Mouse (Mus musculus) urinary bladder, postnatal 10 days (tissue): Measurements from ENCODE around the gene Masp2.

Experiments
- DNase-seq: peaks from one replicate; pipeline ENCODE4 v3.0.0; 2022; ENCODE audit warnings: low spot score

Gene Masp2

GRCm38 (mm10) chr4:148602357-148603120, at the start of gene Masp2:
TSS of gene Masp2 (plus strand) at chr4:148602554.
- no peak for DNase-seq

DNA sequence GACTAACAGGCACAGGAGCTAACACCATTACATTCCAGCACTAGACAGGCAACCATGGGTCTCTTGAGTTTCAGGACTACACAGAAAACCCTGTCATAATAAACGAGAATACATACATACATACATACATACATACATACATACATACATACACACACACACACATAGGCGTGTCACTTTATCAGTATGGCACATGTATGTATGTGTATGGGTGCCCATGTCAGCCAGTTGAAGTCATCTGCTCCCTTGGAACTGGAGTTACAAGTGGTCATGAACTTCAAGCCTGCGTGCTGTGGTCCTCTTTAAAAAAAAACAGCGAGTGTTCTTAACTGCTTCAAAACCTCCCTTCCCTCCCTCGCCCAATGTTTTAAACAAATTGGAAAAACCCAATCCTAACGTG, 44.6 kb upstream of the Masp2 start:
- no peak for DNase-seq

- peak; percentile 60 for DNase-seq
Observed at GRCm38 (mm10) chr4:148558297-148559000, 43.9 kb upstream of the Masp2 start, which contains the start of gene Exosc10. TSS of gene Exosc10 (plus strand) at chr4:148558429.

DNA sequence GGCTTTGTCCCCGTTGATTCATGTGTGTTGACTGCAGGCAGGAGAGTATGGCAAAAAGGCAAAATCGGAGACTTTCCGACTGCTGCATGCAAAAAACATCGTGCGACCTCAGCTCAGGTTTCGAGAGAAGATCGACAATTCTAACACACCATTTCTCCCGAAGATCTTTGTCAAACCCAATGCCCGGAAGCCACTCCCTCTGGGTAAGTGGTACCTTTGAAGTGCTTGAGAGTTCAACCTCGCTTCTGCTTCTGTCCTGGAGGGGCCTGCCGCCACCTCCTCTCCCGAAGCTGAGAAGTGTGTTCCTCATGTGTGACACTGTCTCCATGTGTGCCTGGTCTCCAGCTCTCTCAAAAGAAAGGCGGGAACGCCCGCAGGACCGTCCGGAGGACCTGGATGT, 39.7 kb upstream of the Masp2 start:
- DNase-seq = no peak

GRCm38 (mm10) chr4:148563595-148563994, 38.8 kb upstream of the Masp2 start:
- no peak for DNase-seq

- DNase-seq = no peak
Observed at GRCm38 (mm10) chr4:148570138-148570537, 32.2 kb upstream of the Masp2 start.

DNA sequence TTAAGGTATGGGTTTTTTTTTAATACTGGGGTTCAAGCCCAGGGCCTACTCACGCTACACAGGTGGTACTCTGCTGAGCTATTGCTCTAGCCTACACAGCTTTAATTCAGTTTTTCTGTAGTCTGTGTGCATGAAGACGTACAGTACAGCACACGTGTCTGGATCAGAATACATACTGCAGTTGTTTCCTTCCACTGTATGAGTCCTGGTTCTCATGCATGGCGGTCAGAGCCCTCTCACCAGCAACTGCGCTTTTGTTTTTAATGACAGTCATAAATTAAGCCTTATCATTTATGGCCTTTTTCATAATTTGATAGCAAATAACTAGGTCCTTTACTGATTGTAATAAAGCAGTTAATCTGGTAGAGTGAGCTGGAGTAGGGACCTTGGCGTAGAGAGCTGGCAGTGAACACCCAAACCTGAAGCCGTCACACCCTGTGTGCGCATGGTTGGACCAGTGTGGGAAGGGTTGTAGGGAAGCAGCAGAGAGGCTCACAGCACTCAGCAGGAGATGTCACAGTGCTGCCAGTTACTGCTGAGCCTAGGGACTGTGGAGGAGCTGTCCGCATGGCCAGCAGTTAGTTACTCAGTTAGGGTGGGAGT, 31.6 kb upstream of the Masp2 start:
- DNase-seq = no peak

DNA sequence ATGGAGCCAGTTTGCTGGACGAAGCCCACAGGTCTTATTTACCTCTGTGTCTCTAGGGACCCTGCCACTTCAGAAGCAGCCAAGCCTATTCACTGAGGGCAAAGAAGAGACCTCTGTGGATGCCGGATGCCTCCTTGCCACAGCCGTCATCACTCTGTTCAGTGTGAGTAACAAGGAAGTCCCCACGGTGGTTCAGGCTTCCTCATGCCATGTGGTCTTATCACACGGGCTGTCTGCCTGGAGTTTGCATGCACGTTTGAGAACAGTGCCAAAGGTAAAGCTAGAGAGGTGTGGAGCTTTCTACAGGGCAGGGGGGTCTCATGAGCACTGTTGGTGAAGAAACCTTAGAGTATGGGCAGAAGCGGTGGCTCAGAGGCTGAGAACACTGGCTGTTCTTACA, 29.1 kb upstream of the Masp2 start:
- no peak for DNase-seq

GRCm38 (mm10) chr4:148580765-148581164, 21.6 kb upstream of the Masp2 start:
- DNase-seq = no peak

DNA sequence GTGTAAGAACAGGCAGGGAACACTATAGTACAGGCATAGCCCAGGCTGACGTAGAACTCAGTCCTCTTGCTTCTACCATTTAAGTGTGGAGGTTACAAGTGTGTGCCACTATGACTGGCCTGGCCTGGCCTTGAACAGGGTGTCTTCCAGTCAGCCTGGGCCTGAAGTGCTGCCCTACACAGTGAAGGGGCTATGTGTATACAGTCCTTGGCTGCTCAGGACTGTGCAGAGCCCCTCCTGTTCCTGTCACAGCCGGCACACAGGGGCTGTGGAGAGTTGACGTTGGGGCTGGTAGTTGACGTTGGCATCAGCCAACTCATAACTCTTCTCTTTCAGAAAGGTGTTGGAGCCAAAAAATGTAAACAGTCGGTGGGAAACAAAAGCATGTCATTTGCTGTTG, 20.9 kb upstream of the Masp2 start:
- DNase-seq = no peak

- DNase-seq = no peak
Observed at GRCm38 (mm10) chr4:148583257-148583656, 19.1 kb upstream of the Masp2 start.

GRCm38 (mm10) chr4:148586648-148587047, 15.7 kb upstream of the Masp2 start:
- no peak for DNase-seq

DNA sequence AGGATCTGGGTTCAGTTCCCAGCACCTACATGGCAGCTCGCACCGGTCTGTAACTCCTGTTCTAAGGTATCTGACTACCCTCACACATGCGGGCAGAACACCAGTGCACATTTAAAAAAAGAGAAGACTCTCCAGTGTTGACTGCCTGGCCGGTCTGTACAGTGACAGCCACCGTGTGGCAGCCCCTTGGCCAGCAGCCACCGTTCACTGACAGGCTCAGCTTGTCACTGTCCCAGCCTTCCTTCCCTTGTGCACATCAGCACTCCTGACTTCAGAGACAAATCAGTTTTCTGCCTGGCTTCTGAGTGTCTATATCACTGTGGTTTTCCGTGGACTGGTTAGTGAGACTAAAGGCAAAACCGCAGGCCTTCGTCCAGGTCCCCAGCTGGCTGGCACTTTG, 13.6 kb upstream of the Masp2 start:
- DNase-seq = no peak

GRCm38 (mm10) chr4:148589565-148589964, 12.8 kb upstream of the Masp2 start:
- no peak for DNase-seq

GRCm38 (mm10) chr4:148590421-148591170, 11.8 kb upstream of the Masp2 start:
- DNase-seq = no peak

- DNase-seq = peak; percentile 93
Observed at GRCm38 (mm10) chr4:148591171-148591630, 11.2 kb upstream of the Masp2 start, which contains the start of gene Srm. TSS of gene Srm (plus strand) at chr4:148591503.

GRCm38 (mm10) chr4:148591637-148592380, 10.5 kb upstream of the Masp2 start:
- DNase-seq = no peak

GRCm38 (mm10) chr4:148593996-148594395, 8.4 kb upstream of the Masp2 start:
- no peak for DNase-seq

DNA sequence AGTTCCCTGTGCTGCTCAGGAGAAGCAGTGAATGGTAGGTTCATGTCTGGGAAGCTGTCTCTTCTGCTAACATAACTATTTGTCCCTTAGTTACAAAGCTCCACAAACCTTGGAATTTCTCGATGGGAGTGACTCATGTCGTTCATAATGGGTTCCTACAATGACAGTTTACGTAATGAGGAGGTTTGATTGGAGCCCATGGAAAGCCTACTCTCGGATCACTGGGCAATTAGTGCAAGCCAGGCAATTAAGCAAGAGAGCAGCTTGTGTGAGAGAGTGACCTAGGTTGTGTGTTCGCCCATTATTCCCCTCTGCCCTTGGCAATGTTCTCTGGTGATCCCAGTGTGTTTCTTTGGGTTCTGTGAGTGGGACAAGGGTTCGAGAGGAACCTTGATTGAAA, 6.4 kb upstream of the Masp2 start:
- no peak for DNase-seq

DNA sequence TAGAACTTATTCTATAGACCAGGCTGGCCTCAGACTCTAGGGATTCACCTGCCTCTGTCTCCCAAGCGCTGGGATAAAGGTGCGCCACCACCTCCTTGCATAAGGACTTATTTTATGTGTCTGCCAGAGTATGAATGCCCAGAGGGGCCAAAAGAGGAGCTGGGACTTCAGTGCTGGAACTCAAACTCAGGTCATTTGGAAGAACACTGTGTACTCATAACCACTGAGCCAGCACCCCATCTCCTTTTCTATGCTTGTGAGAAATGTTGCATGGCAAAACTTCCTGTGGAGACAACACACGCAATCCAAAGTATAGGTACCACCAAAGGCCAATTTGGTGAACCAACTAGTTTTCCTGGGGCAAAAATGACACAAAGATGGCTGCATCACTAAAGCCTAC, 5.6 kb upstream of the Masp2 start:
- no peak for DNase-seq

DNA sequence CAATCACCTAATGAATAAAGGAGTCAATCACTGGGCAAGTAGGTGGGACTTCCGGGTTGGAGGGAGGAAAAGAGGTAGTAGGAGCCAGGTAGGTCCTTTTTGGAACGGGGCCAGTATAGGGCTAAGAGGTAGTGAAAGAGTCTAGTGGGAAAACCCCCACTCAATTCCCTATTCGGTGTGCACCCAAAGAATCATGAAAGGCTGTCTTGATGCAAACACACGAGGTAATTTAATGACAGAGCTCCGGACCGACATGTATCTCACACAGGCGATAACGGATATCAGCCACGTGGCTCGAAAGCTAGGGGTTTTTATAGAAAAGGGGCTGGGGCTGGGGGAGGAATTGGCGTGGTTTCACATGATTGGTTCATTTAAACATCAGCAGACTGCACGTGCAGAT, 3.5 kb upstream of the Masp2 start:
- no peak for DNase-seq

GRCm38 (mm10) chr4:148600316-148600715, 2.0 kb upstream of the Masp2 start:
- no peak for DNase-seq
